In genomic region chr6:51720705-51721104, GRCm38 (mm10) we compare ENCODE assay signal across 11 mouse cellular contexts.
DNase-seq lines count a peak whose midpoint lies in the region; ATAC-seq and TF ChIP-seq lines count a peak whose summit lies in the region.
"Had no signal": no experiment of that assay in that cellular context is flagged by ENCODE, and none has a peak within 500 bp of the region (broad histone marks: within the 10 kb centered on the region; RNA-seq: fewer than 3 reads in every experiment).

No protein-coding gene starts in this region.

- DNase-seq in adrenal gland, postnatal 25 days = peak; percentile 28
- DNase-seq in kidney, postnatal 10 days = peak; percentile 56
- no peak for DNase-seq in embryo, embryonic 10 days (ENCODE audit: low spot score)
- no peak for DNase-seq in cerebellum, postnatal 36 days
- no peak for DNase-seq in left cerebral cortex, postnatal 36 days (ENCODE audit: low spot score in 2 of 2)
- DNase-seq in Muller cell, postnatal 12 days (ENCODE audit: inconsistent ontology term) = no peak

- peak; percentile 89 for ATAC-seq in lung, embryonic 15.5 days (ENCODE audit: borderline replicate concordance, extremely low read depth, low FRiP score, low TSS enrichment)

- no peak for TF ChIP-seq CTCF in C2C12 (IDR thresholded peaks at IDR 0.05; ENCODE audit: control insufficient read depth, insufficient read depth, insufficient read length)

- no peaks in the 10 kb centered on the region for H3K79me3 ChIP-seq in C2C12 (ENCODE audit: low read depth)

- peak overlapping the region; percentile 63; the same call in 1 of the 2 replicates for H3K27ac ChIP-seq in lung, embryonic 15.5 days
- H3K27ac ChIP-seq: forebrain, embryonic 10.5 days; neural tube, embryonic 12.5 days had no signal

- H3K36me3 ChIP-seq in C2C12 (ENCODE audit: control insufficient read depth, insufficient read depth) = no peaks in the 10 kb centered on the region
- no peaks in the 10 kb centered on the region for H3K36me3 ChIP-seq in lung, embryonic 15.5 days
- H3K36me3 ChIP-seq: forebrain, embryonic 10.5 days; neural tube, embryonic 12.5 days had no signal

- 47% methylated on average over 7 of the region's 7 CpGs for WGBS in lung, embryonic 15.5 days

- peaks cover 18% of the 10 kb centered on the region for H3K4me1 ChIP-seq in lung, embryonic 15.5 days
- H3K4me1 ChIP-seq: megakaryocyte, embryonic 14.5 days had no signal

- intact Hi-C loops in left cerebral cortex, postnatal 36 days (cut with DNase I) = loop anchor here (10.0 kb wide), 1 partner anchor 134 kb away; no protein-coding TSS in a partner anchor

- no peak overlapping the region for H3K9ac ChIP-seq in lung, embryonic 15.5 days
- H3K9ac ChIP-seq: neural tube, embryonic 12.5 days had no signal

- H3K9me3 ChIP-seq in lung, embryonic 15.5 days = no peaks in the 10 kb centered on the region
- H3K9me3 ChIP-seq: forebrain, embryonic 10.5 days; neural tube, embryonic 12.5 days had no signal

- H3K27me3 ChIP-seq in C2C12 (ENCODE audit: control insufficient read depth, insufficient read depth, insufficient read length) = no peaks in the 10 kb centered on the region
- no peaks in the 10 kb centered on the region for H3K27me3 ChIP-seq in lung, embryonic 15.5 days
- H3K27me3 ChIP-seq: neural tube, embryonic 12.5 days had no signal

- H3K79me2 ChIP-seq in C2C12 (ENCODE audit: control insufficient read depth, insufficient read depth) = no peaks in the 10 kb centered on the region

- no peak overlapping the region for H3K4me3 ChIP-seq in C2C12 (ENCODE audit: insufficient read depth, poor library complexity, severe bottlenecking)
- H3K4me3 ChIP-seq in lung, embryonic 15.5 days = no peak overlapping the region
- H3K4me3 ChIP-seq: forebrain, embryonic 10.5 days; megakaryocyte, embryonic 14.5 days; neural tube, embryonic 12.5 days had no signal

- no peak overlapping the region for H3ac ChIP-seq in C2C12 (ENCODE audit: control insufficient read depth, insufficient read length, low read depth)

- H3K4me2 ChIP-seq in lung, embryonic 15.5 days = no peak overlapping the region
- H3K4me2 ChIP-seq: neural tube, embryonic 12.5 days had no signal

TF ChIP-seq in C2C12, 6 proteins besides CTCF, POLR2A, EP300 and RAD21:
- TF ChIP-seq FOSL1 (IDR thresholded peaks at IDR 0.05; ENCODE audit: insufficient read depth, low read length, poor library complexity, severe bottlenecking) = no peak
- peak; percentile 16 for TF ChIP-seq USF1 (IDR thresholded peaks at IDR 0.05; ENCODE audit: low read depth)

Comparison
In these comparisons a context has a peak if more than half of its experiments do, and no peak if none do; other contexts are left out.
1. DNase-seq: peak in adrenal gland, postnatal 25 days (single experiment) and kidney, postnatal 10 days (single experiment); none in embryo, embryonic 10 days (single experiment), cerebellum, postnatal 36 days (0 of 2), left cerebral cortex, postnatal 36 days (0 of 2) and Muller cell, postnatal 12 days (single experiment).